Mouse (Mus musculus) stomach, embryonic 14.5 days (tissue): Measurements from ENCODE around the gene Ttyh1. TPM values are rescaled to one million over a fixed set of nuclear protein-coding genes. Genes with fewer than 3 reads are reported as not detected.

Source experiments
- ATAC-seq: fragments of 200-750 bp; cut with Nextera tagmentation; 2 replicates; pipeline ENCODE4 v1.8.0; 2017; ENCODE audit warnings: low read depth, moderate TSS enrichment; ENCODE audit not compliant: insufficient number of reproducible peaks, insufficient read depth, low FRiP score
- H3K27ac ChIP-seq: fragments of 300-500 bp; sonication (generic); 2 replicates; pipeline ENCODE4 v1.5.1; 2014; ENCODE audit warnings: mild to moderate bottlenecking, low read length, moderate library complexity, mixed read lengths
- H3K27me3 ChIP-seq: fragments of 300-500 bp; sonication (generic); 2 replicates; pipeline ENCODE4 v1.6.1; 2014; ENCODE audit warnings: low read length, control low read depth, mixed read lengths; ENCODE audit not compliant: control insufficient read depth, insufficient read depth
- H3K36me3 ChIP-seq: fragments of 300-500 bp; sonication (generic); 2 replicates; pipeline ENCODE4 v1.6.1; 2014; ENCODE audit warnings: mild to moderate bottlenecking, control low read depth, low read length, moderate library complexity, mixed read lengths; ENCODE audit not compliant: control insufficient read depth, insufficient read depth
- H3K4me1 ChIP-seq: fragments of 300-500 bp; sonication (generic); 2 replicates; pipeline ENCODE4 v1.6.1; 2014; ENCODE audit warnings: low read length, control low read depth, mixed read lengths; ENCODE audit not compliant: control insufficient read depth, insufficient read depth
- H3K4me2 ChIP-seq: fragments of 300-500 bp; sonication (generic); replicated peaks from 2 replicates; pipeline ENCODE4 v1.6.1; 2014; ENCODE audit warnings: low read depth, low read length, control low read depth
- H3K4me3 ChIP-seq: fragments of 300-500 bp; sonication (generic); 2 replicates; pipeline ENCODE4 v1.5.1; 2014; ENCODE audit warnings: low read depth, low read length, control low read depth
- H3K9ac ChIP-seq: fragments of 300-500 bp; sonication (generic); replicated peaks from 2 replicates; pipeline ENCODE4 v1.6.1; 2014; ENCODE audit warnings: low read depth, mild to moderate bottlenecking, control low read depth, low read length, moderate library complexity, mixed read lengths
- H3K9me3 ChIP-seq: fragments of 300-500 bp; sonication (generic); 2 replicates; pipeline ENCODE4 v1.6.1; 2016; ENCODE audit warnings: low read depth, low read length, control low read depth; ENCODE audit not compliant: control insufficient read depth
- WGBS: fragments of 180-500 bp; shearing (Covaris S2); extraction: QIAGEN DNeasy Blood & Tissue Kit; methylation state at CpG from one replicate; pipeline ENCODE4 v1.1.7; 2014; 5-methylcytosine and 5-hydroxymethylcytosine counted together
- polyA plus RNA-seq: library from polyadenylated mRNA; unstranded; fragments of >200 nt; fragmentation: Nextera tagmentation; extraction: Ambion mirVana; gene quantifications from 2 replicates; pipeline ENCODE4 v1.2.1, GENCODE M21; 2014

Ttyh1 gene
- polyA plus RNA-seq, 1 experiment from 2014 or later = 8.2 TPM

GRCm38 (mm10) chr7:4147836-4148235, 28.6 kb downstream of the Ttyh1 start:
- WGBS = 69% methylated on average over 4 of the region's 4 CpGs
- no peaks in the 10 kb centered on the region for H3K27me3 ChIP-seq
- H3K4me2 ChIP-seq = no peak overlapping the region
- H3K27ac ChIP-seq = 0 out of 2 replicates have a peak overlapping the region, but pooled peaks have one; percentile 15
- H3K9ac ChIP-seq = no peak overlapping the region
- peaks cover 5% of the 10 kb centered on the region; the same call in 1 of the 2 replicates for H3K4me1 ChIP-seq
- H3K9me3 ChIP-seq = no peaks in the 10 kb centered on the region
- peaks cover 47% of the 10 kb centered on the region for H3K36me3 ChIP-seq
- H3K4me3 ChIP-seq = no peak overlapping the region
- ATAC-seq = no peak

DNA sequence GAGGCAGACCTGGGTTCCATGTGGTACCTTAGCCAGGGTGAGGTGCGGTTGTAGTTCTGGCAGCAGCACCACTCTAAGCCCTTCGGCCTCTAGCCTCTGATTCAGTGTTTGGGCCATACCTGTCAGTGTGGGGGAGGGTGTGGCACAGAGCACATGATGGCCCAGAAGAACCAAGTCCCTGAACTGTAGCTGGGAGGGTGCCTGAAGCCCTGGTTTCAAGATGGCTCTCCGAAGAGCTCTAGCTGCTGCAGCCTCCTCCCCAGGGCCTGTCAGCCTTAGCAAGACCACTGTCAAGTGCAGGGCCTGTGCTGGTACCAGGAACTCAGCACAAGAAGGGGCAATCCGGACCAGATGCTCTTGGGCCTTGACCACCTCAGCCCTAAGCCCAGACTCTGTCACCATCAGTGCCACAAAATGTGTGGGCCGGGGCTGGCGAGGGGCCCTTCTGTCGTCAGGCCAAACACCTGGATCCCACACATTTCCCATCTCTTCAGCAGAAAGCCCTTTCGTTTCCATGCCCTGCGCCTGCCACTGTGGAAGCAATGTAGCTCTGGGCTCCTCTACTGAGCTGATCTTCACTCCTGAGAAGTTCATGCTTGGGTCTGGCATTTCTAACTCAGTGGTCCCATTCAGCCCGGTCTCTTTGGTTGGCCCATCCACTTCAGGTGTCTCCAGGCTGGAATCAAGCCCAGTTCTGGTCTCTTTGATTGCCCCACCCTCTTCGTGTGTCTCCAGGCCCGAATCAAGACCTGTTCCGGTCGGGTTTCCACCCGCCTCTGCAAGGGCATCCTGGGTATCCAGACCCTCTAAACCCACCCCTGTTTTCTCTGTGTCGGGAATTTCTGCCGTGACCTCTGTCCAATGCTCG, 29.4 kb downstream of the Ttyh1 start:
- Histone ChIP-seq H3K27me3 (no peaks in the 10 kb centered on the region), H3K27ac (peak overlapping the region; percentile 95), H3K9me3 (no peaks in the 10 kb centered on the region), H3K4me2 (peak overlapping the region; percentile 82), H3K9ac (peak overlapping the region; percentile 68), H3K4me3 (peak overlapping the region; percentile 65), H3K36me3 (peaks cover 40% of the 10 kb centered on the region), H3K4me1 (peaks cover 5% of the 10 kb centered on the region; the same call in 1 of the 2 replicates)
- 0 out of 2 replicates have a peak, but pooled peaks have one; percentile 0 for ATAC-seq
- WGBS = 28% methylated on average over 18 of the region's 18 CpGs

GRCm38 (mm10) chr7:4149209-4150054, 30.2 kb downstream of the Ttyh1 start:
- ATAC-seq = peak; percentile 62
- Histone ChIP-seq H3K27ac (peak overlapping the region; percentile 95), H3K27me3 (no peaks in the 10 kb centered on the region), H3K9ac (peak overlapping the region; percentile 68), H3K4me3 (peak overlapping the region; percentile 65), H3K4me2 (peak overlapping the region; percentile 82), H3K36me3 (peaks cover 32% of the 10 kb centered on the region), H3K4me1 (peaks cover 5% of the 10 kb centered on the region; the same call in 1 of the 2 replicates), H3K9me3 (no peaks in the 10 kb centered on the region)
- under 1% methylated on average over 64 of the region's 64 CpGs for WGBS

GRCm38 (mm10) chr7:4150059-4150541, 30.9 kb downstream of the Ttyh1 start, which contains the start of gene Leng9:
Leng9 (minus strand) TSS chr7:4150374.
- Histone ChIP-seq H3K9me3 (no peaks in the 10 kb centered on the region), H3K4me2 (peak within 1 kb of the TSS; percentile 82), H3K27ac (peak within 1 kb of the TSS; percentile 95), H3K36me3 (peaks cover 26% of the 10 kb centered on the region), H3K4me3 (peak within 1 kb of the TSS; percentile 65), H3K4me1 (peaks cover 5% of the 10 kb centered on the region; the same call in 1 of the 2 replicates), H3K27me3 (no peaks in the 10 kb centered on the region), H3K9ac (peak within 1 kb of the TSS; percentile 68)
- peak; percentile 48 for ATAC-seq
- WGBS = 5% methylated on average over 14 of the region's 14 CpGs

DNA sequence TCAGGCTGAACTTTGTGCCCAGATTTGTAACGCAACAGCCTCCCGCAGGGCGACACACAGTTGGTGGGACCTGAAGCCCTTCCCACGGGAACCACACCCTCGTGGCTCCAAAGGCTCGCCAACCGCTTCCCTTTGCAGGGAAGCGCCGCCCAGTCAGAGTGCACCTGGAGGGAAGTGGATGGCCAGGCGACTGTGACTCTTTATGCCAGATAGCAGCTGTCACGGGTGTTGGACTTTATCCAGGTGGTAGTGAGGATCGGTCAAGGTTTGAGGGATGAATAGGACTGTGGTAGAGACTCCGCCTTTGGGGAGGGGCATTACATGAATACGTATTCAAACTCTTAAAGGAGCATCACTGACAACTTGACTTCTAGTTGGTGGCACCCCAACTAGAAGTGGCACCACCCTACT, 31.6 kb downstream of the Ttyh1 start:
- peaks cover 21% of the 10 kb centered on the region for H3K36me3 ChIP-seq
- 0 out of 2 replicates have a peak overlapping the region, but pooled peaks have one; percentile 1 for H3K27ac ChIP-seq
- no peaks in the 10 kb centered on the region for H3K27me3 ChIP-seq
- 16% methylated on average over 14 of the region's 14 CpGs for WGBS
- no peak overlapping the region for H3K9ac ChIP-seq
- H3K9me3 ChIP-seq = no peaks in the 10 kb centered on the region
- H3K4me2 ChIP-seq = peak overlapping the region; percentile 82; the same call in 1 of the 2 replicates
- H3K4me3 ChIP-seq = no peak overlapping the region
- ATAC-seq = no peak; the same call in 1 of the 2 replicates
- peaks cover 5% of the 10 kb centered on the region; the same call in 1 of the 2 replicates for H3K4me1 ChIP-seq

DNA sequence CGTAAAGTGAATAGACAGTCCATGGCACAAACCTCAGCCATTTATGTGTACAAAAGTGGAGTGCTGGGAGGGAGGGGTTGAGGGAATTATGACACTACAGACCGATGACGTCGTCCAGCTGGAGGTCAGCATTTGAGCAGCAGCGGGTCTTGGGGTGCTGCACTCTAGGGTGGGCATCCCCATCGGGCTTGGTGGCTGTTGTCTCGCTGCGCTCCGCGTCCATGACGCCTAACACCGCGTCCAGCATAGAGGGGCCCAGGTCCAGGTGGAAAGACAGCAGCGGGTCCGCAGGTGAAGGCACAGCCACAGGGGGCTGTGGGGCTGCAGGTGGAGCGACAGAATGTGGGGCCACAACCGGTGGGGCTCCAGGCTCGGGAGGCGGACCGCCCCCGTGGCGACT, 32.0 kb downstream of the Ttyh1 start:
- 26% methylated on average over 22 of the region's 22 CpGs for WGBS
- Histone ChIP-seq H3K4me3 (no peak overlapping the region), H3K4me2 (no peak overlapping the region), H3K27me3 (no peaks in the 10 kb centered on the region), H3K4me1 (peaks cover 5% of the 10 kb centered on the region; the same call in 1 of the 2 replicates), H3K9me3 (no peaks in the 10 kb centered on the region), H3K36me3 (peaks cover 17% of the 10 kb centered on the region), H3K27ac (no peak overlapping the region), H3K9ac (no peak overlapping the region)
- ATAC-seq = no peak

DNA sequence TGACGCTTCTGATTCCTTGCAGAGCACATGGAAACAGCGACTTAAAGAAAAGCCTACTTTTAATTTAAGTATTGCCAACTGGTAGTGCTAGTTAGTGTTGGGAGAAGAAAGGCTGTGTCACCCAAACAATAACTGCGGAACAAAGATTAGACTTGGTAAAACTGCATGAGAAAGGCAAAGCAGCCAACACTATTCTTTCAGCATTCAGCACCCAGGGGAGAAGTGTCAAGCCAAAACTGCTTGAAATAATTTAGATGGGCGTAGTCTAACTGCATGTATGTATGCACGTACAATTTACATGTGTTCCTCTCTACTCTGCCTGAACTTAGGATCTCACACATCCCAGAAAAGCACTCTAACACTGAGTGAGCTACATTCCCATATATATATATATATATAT, 35.1 kb downstream of the Ttyh1 start:
- Histone ChIP-seq H3K27ac (no peak overlapping the region), H3K9me3 (no peaks in the 10 kb centered on the region), H3K4me3 (no peak overlapping the region), H3K36me3 (peaks cover 4% of the 10 kb centered on the region; the same call in 1 of the 2 replicates), H3K9ac (no peak overlapping the region), H3K4me2 (no peak overlapping the region), H3K27me3 (no peaks in the 10 kb centered on the region), H3K4me1 (no peaks in the 10 kb centered on the region; the same call in 1 of the 2 replicates)
- no peak for ATAC-seq
- 84% methylated on average over 5 of the region's 5 CpGs for WGBS

GRCm38 (mm10) chr7:4154976-4155375, 35.8 kb downstream of the Ttyh1 start:
- H3K4me1 ChIP-seq = no peaks in the 10 kb centered on the region; the same call in 1 of the 2 replicates
- no peak overlapping the region for H3K27ac ChIP-seq
- no peak for ATAC-seq
- H3K27me3 ChIP-seq = no peaks in the 10 kb centered on the region
- H3K36me3 ChIP-seq = peaks cover 4% of the 10 kb centered on the region; the same call in 1 of the 2 replicates
- no peak overlapping the region for H3K9ac ChIP-seq
- no peak overlapping the region for H3K4me2 ChIP-seq
- no peak overlapping the region for H3K4me3 ChIP-seq
- 47% methylated on average over 4 of the region's 4 CpGs for WGBS
- no peaks in the 10 kb centered on the region for H3K9me3 ChIP-seq
